Mouse (Mus musculus): ENCODE results near the gene Prdm2.
A peak's percentile ranks its signal among the peaks of the same experiment; 100 is the strongest.

DNA sequence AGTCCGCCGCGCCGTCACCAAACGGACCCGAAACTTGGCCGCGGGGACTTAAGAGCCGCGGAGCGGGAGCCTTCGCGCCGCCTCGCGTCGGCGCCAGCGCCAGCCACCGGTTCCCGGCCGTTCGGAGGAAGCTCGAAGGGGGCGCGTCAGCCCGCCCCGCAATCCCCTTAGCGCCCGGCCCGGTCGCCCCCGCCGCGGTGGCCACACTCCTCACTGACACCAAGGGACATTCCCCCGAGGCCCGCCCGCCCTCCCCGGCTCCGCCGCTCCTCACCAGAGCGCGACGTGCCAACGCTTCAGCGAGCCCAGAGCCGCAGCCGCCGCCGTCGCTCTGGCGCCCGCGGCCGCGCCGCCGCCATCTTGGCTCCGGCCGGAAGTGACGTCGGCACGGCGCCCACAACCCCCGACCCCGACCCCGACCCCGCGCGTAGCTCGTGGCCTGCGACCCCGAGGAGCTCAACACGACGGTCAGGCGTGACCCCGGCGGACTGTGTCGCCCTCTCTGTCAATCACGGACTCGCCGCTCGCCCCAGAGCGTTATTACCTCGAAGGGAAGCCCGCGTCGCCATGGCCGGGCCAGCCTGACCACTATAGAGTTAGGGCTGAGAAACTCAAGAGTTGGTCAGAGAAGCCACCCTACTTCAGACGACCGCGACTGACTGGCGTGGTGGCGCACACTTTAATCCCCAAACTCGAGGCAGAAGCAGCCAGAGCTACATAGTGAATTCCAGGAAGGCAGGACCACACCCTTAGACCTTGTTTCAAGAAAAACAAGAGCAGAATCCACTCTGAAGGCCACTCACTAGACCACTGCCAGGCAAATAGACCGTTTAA lies at the start of gene Prdm2:
- TF ChIP-seq CTCF (IDR thresholded peaks at IDR 0.05; ENCODE audit: control insufficient read depth, insufficient read depth, insufficient read length) (no peak), MYOG (IDR thresholded peaks at IDR 0.05; ENCODE audit: control insufficient read depth, extremely low read depth, insufficient read length) (no peak), USF1 (IDR thresholded peaks at IDR 0.05; ENCODE audit: low read depth) (no peak), CEBPB (IDR thresholded peaks at IDR 0.05; ENCODE audit: low read depth) (no peak), MAX (IDR thresholded peaks at IDR 0.05) (peak; percentile 22)

Measured in C2C12 (cell line).